Mouse (Mus musculus) embryo, embryonic 9.5 days (tissue): ENCODE results near the gene Aoc1.
"Not testable (repeated sequence)": the region's sequence is repeated elsewhere in the genome, so short reads cannot be mapped to it uniquely, and the experiment has no call there.

Source experiments
- DNase-seq: peaks from one replicate; pipeline ENCODE4 v3.0.0-alpha.2; 2017; ENCODE audit errors: extremely low spot score

The Aoc1 gene

DNA sequence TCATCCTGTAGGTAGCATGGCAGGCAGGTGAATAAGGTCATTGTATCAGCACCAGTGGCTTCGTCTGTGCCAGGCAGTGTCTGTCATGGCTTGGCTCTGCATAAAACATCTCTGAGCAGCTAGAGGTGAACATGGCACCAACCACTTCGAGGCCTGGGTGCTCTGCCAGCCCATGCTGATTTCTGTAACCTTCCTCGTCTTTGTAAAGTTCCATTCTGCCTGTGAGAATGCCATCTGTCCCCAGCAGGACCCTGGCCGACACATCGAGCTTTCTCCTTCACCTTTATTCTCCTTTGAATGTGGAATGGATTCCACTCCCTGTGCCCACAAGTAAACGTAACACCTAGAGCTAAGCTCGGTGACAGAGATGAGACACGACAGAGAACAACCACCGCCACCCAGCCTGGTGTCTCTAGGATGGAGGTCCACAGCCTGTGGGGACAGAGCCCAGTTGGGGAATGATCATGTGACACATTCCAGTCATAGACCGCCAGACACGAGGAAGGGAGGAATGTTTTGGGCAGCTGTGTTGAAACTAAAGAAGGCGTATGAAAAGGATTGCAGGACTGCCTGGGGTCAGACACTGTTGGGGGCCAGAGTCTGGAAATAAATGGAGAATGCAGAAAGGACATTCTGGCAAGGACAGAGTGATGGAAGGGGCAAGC lies 10.9 kb upstream of the Aoc1 start:
- DNase-seq = no peak

DNA sequence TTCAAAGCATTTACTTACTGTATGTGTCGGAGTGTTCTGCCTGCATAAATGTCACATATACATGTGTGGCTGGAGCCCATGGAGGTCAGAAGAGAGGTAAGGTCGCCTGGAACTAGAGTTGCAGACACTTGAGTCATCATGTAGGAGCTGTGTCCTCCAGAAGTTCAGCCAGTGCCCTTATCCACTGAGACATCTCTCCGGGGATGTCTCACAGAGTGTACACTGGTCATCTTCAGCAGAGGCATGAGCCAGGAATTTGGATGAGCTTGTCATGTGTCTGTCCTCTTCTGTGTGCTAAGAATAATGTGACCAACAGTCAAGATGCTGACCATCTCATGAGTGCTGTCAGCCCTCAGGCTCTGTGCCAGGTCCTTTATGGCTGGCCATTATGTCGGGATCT lies 9.9 kb upstream of the Aoc1 start:
- DNase-seq = no peak

DNA sequence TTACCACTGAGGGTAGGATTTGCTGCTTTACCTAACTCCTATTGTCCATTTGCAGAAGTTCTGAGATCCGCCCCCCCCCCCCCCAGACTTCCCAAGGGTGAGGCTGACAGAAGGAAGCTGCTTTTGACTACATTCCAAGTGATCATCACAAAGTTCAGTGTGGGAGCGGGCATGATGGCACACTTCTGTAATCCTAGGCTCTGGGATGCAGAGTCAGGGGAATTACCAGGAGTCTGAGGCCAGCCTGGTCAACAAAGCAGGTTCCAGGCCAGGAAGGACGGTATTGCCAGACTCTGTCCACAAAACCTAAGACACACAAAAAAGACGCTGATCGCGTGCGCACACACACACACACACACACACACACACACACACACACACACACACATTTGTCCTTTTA lies 9.2 kb upstream of the Aoc1 start:
- no peak for DNase-seq

DNA sequence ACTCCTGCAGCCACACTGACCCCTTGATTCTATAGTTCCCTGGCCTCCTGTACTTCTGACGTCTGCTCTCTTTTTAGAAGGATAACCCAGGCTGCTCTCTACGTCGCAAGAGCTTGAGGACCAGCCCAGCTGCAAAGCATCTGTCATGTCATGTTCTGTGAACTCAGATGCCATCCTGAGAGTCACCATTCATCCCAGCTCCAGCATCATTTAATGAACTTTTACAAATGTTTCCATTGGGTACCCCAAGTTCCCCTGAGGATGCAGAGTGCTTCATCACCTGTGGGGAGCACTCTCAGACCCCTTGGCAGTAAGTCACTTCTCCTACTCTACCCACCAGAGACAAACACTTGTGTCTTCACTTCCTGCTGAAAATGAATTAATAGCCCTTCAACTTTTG lies 8.5 kb upstream of the Aoc1 start:
- no peak for DNase-seq

DNA sequence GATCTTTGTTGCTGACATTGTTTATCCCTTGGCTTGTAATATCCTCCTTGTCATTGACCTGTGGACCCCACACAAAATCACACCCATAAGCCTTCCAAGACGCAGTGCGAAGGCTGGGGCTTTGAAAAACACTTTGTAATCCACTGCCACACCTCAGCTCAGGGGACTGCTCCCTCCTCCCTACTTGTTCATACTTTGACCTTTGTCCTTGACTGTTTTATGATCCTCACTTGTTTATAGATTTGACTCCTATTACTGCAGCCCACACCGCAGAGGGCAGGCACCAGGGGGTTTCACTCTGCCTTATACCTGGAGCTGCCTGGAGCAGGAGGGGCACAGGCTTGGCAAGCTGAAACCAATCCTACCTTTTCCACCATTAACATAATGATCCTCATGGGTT lies 8.0 kb upstream of the Aoc1 start:
- no peak for DNase-seq

DNA sequence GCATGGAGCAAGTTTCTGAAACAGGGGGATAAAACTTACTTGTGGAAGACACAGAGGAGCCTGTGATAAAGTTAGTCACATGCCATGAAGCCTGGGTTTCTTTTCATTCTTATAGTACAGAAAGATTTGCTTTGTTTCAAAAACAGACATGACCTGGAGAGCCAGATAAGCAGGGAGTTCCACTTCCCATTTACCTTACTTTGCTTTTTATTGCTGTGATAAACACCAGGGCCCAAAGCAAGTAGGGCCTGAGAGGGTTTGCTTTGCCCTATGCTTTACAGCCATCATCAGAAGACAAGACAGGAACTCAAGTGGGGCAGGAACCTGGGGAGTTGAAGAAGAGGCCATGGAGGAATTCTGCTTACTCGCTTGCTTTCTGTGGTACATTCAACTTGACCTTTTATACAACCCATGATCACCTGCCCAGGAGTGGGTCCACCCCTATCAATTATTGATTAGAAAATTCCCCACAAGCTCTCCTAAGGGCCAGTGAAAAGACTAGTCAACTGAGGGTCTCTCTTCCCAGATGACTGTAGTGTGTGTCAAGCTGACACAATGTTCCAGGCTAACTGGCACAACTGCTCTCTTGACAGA lies 7.4 kb upstream of the Aoc1 start:
- no peak for DNase-seq

DNA sequence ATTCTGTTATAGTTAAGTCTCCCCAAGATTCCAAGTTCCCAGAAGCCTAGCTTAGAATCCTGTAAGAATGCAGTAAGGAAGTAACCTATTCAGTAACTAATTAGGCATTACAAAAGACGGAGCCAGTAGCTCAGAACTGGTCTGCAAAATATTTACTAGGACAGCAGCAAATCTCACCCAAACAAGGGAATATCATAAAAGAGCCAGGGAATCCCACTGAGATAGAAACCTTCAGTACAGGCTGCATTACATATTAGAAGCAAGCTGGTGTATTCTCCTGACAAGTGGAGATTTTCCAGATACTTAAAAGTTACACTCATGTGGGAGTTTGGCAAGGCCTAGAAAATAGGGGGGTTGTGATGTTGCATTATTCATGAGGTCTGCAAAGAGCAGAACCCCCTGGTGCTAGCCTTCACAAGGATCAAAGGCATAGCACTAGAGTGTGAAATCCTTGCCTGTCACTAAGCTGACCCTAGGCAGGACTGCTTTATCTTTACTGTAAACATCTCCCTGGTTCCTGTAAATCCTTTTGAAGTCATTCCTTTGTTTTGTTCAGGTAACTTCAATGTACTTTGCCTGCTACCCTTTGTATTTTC lies 6.2 kb upstream of the Aoc1 start:
- peak; percentile 33 for DNase-seq

DNA sequence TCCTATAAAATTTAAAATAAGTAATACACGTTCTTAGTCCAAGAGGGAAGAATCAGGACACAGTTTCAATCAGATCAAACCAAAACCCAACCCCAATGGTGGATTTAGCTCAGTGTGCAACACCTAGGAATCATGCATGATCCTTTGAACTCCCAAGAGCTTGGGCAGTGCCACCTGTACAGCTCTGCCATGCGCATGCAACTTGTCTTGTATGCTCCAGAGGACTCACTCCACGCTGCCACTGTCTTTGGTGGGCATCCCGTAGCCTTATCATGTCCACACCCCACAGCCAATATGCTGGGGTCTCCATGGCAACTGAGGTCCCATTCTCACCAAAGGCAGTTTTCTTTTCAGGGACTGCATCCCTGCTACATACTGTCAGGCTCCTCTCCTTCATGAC lies 5.5 kb upstream of the Aoc1 start:
- DNase-seq = no peak

DNA sequence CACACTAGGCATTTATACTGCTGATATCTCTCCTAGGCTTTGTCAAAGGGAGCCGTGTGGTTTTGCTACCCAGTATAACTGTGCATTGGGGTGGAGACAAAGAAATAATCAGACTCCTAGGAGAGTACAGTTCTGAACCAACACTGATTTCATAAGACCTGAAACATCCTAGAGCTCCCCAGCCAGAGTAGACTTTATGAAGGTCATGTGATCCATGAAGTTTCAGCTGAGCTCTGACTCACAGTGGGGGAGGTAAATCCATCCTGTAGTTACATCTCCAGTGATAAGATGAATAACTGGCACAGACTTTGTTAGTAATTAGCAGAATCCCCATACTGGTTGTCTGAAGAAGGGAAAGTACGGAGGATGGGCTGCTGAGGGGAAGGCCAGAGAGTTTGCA lies 2.9 kb upstream of the Aoc1 start:
- DNase-seq = no peak

DNA sequence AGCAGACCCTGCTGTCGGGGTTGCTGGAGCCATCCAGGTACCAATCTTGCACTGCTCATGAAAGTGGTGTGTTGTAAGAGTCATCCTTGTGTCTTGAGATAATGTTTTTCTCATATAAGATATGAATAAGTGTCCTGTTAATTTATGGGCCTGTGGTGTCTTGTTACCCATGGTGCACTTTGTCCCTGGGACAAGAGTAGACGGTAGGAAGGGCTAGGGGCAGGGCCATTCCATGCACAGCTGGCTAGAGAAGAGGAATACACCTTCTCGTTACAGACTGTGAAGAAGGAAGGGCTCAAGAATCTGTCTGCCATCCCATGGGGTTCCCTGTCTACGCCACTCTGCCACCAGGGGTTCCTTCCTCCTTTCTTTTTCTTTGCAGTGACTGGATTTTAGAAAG lies 1.9 kb downstream of the Aoc1 start:
- DNase-seq = no peak

DNA sequence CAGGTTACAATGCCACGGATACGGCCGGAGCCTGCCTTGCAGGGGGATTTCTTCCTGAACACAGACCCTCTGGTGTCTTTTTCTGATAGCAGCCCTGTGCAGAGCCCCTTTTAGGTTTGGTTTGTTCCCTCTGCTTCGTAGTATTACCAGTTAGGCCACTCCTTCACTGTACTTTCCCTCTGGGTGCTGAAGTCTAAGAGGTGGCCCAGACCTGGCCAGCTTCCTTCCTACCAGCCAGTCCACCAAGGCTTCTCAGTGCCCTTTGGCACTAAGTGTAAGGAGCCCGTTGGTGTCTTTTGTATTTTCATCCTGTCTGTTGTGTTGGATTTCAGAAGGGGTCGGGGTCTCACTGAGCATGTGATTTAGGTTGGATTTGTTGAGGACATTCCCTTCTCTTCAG lies 2.8 kb downstream of the Aoc1 start:
- DNase-seq = no peak

DNA sequence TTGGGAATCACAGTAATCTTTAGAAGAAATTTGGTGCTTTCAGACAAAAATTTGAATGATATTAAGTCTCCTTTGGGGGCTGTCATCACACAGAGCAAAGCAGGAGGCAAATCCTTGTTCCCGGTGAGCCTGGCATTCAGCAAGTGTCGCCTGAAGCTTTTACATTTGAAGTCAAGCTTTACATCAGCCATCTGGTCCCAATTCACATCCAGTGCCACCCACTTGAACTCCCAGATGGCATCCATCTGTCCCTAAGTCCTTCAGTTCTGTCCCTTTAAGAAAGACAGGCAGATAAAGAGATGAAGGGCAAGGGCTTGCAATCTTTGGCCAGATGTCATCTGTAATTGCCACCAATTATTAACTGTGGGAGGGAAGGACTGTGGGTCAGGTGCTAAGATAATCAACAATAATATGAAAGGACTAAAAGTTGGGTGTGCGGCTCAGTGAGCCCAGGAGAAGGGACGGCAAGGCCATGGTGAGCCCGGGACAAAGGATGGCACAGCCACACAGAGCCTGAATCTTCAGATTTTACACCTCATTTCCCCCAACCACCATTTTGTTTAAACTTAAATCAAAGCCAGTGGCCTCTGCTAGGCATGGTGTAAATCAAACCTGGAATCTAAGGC lies 3.9 kb downstream of the Aoc1 start:
- DNase-seq = no peak

DNA sequence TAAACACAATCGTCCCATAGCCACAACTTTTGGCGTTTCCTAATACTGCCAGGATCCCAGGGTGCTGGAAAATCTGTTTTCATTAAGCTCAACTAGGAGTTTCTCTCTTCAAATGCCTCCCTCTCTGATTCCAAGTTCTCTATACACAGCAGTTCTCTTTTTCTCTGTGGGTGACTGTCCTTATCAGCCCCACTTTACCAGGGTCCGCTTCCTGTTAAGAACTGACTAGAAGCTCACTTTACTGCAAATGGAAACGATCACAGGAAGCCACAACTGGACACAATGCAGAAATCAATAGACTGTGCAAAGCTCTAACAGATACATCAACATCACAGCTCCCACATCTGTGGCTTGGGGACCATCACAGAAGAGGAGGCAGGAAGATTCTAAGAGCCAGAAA lies 21.5 kb downstream of the Aoc1 start:
- DNase-seq = no peak

DNA sequence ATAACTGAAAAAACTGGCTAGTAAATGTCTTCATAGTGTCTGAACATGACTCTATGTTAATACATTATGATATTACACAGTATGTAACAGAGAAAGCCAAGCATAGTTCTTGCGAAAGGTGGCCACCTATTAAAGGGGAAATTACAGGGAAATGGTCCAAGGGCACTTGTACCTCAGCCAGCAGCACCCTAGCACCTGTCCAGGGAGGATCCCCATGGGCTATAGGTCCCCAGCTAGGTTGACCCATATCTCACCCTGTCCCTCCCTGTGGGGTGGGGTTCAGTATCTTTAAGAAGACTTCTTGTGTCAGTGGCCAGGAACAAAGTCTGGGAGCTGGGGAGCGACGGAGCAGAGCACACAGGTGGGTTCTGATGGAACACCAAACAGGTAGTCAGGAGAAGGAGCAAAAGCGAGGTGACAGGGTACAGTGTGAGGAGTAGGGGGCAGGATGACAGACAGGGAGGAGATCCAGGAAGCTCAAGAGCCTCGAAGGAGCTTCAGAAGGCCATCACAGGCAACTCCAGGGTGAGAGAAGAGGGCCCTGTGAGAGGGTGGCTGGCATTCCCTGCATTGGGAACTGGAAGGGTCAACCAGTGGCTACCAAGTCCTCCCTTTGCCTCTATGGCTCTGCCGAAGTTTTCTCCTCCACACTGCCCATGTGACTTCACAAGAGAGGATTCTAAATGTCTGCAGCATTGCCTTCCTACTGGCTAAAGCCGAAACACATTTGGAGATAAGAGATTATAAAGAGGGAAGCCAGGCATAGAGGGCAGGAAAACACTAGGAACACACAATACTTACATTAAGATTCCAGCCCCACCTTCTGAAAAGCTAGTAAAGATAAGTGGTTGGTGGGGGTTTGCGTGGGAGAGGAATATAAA lies 22.5 kb downstream of the Aoc1 start:
- no peak for DNase-seq

DNA sequence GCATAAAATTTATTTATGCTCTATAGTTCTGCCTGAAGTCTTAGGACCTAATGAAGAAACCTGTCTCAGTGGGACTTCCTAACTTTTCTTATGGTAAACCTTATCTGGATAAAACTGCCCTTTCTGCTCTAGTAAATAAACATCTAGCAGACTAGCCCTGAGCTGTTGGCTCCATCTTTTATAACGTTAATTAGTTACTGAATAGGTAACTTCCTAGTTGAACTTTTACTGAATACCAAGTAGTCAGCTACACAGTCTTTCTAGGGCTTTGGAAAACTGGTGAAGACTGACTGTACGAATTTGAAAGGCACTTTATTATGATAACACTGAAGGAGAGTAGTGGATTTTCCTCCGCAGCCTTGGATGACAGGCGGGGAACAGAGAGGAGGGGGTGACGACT lies 23.2 kb downstream of the Aoc1 start:
- DNase-seq = no peak

DNA sequence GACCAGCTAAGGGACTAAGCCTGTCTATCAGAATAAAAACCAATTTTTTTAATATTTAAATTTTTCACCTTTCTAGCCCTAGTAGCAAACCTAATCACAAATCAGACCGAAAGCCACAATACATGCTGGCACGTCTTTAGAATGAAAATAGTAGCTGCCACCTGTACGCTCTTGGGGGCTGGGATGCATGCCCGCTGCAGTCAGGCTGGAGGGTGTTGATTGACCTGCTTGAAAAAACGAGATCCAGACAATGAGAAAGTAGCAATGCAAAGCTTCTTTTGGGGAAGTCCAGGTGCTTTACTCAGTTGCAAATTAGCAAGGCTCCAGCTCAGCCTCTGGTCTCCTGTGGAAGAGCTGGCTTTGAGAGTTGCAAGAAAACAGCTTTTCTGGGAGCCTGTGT lies 24.3 kb downstream of the Aoc1 start:
- no peak for DNase-seq

DNA sequence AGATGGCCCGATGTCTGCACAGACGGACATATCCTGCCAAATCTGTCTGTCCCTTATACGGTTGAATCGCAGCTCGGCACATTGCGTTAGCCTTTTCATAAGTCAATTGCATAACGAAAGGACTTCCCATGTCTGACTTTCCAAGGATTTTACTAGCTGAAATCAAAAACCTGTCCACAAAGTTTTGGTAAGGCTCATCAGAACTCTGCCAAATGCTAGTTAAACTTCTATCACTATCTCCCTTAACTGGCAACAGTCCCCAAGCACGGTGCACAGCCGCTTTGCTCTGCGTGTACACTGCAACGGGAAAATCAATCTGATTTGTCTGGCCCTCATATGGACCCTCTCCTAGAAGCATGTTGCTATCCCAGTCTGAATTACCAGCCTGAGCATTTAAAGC lies 28.6 kb downstream of the Aoc1 start:
- DNase-seq = not testable (repeated sequence)

DNA sequence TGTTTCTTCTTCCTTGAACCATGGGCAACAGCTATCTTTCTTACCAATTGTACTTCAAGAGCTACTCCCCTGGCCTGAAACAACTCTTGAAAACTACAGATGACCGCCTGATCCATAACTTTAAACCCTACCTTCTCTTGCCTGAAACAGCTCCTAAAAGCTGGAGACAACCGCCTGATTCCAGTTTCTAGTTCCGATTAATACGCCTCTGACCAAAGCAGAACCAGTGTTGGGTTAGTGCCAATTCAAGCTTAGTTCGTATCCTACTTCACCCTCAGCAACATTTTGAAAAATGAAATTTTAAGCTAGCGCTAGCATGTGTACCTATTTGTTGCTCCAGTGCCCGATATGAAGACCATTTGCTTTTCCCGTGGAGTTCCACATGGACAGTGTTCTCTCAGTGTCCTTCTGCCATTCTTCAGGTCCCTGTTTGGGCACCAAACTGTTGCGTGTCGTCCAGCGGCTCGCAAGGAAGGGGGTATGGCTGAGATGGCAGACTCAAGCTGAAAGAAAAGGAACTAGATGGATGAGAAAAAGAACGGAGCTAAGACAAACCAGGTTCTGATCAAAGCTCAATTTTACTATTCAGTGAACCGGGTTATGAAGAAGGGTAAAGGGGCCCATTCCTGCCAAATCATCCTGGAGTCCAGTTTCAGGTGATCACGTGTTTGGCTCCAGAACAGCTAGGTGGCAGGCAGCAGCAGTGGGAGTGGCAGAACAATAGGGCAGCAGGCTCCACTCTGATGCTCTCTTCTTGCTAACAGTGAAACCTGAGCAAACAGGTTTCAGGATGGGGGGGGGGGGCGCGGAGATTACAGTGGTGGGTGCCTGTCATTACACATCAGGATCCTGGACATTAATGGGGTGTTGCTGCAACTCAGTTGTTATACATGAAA lies 30.1 kb downstream of the Aoc1 start:
- DNase-seq = no peak

DNA sequence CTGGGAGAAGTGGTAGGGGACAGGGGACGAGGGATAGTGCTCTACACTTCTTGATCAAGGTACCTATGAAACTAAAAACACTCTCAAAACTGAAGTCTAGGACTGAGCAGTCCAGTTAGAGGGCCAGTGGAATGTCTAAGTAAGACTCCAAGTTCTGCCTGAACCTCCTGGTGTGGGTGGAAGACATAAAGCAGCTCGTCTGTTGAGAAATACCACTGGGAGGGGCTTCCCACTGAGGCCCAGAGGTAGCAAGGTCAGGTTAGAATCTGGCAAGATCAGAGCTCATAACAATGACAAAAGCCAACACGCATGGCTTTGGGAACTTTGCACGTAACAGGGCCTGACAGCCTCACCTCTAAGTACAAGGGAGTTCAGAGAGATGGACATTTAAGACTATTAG lies 30.7 kb downstream of the Aoc1 start:
- DNase-seq = no peak

DNA sequence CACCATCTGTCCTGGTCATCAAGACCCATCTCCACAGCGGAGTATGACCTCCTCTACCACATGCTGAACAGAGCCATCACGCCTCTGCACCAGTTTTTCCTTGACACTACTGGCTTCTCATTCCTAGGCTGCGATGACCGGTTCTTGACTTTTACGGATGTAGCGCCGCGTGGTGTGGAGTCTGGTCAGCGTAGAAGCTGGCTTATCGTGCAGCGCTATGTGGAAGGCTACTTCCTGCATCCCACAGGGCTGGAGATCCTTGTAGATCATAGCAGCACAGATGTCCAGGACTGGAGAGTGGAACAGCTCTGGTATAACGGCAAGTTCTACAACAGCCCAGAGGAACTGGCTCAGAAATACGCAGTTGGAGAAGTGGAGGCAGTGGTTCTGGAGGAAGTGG lies 32.9 kb downstream of the Aoc1 start:
- DNase-seq = no peak

DNA sequence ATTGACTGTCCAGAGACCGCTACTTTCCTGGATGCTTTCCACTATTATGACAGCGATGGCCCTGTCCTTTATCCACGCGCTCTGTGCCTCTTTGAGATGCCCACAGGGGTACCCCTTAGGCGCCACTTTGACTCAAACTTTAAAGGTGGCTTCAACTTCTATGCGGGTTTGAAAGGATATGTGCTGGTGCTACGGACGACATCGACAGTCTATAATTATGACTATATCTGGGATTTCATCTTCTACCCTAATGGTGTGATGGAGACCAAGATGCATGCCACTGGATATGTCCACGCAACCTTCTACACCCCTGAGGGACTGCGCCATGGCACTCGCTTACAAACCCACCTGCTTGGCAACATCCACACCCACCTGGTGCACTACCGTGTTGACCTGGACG lies 33.7 kb downstream of the Aoc1 start:
- DNase-seq = no peak
